Mouse (Mus musculus) hindbrain, embryonic 11.5 days (tissue): Measurements from ENCODE around the gene Zbtb16. TPM values are rescaled to one million over a fixed set of nuclear protein-coding genes. Genes with fewer than 3 reads are reported as not detected.

Experiments
- ATAC-seq: fragments of 200-750 bp; cut with Nextera tagmentation; 2 replicates; pipeline ENCODE4 v1.8.0; 2017; ENCODE audit warnings: mild to moderate bottlenecking, moderate TSS enrichment, moderate library complexity; ENCODE audit not compliant: low FRiP score
- DNase-seq: peaks from one replicate; pipeline ENCODE4 v3.0.0-alpha.2; 2015; ENCODE audit warnings: low spot score
- H3K27ac ChIP-seq: fragments of 300-500 bp; sonication (generic); 2 replicates; pipeline ENCODE4 v1.5.1; 2014; ENCODE audit warnings: mild to moderate bottlenecking, low read depth, low read length
- H3K27me3 ChIP-seq: fragments of 300-500 bp; sonication (generic); 2 replicates; pipeline ENCODE4 v1.6.1; 2014; ENCODE audit warnings: mild to moderate bottlenecking, low read length, moderate library complexity, mixed read lengths; ENCODE audit not compliant: control insufficient read depth, insufficient read depth
- H3K36me3 ChIP-seq: fragments of 300-500 bp; sonication (generic); 2 replicates; pipeline ENCODE4 v1.6.1; 2014; ENCODE audit warnings: mild to moderate bottlenecking, low read length, moderate library complexity, mixed read lengths; ENCODE audit not compliant: control insufficient read depth, insufficient read depth
- H3K4me1 ChIP-seq: fragments of 300-500 bp; sonication (generic); replicated peaks from 2 replicates; pipeline ENCODE4 v1.6.1; 2014; ENCODE audit warnings: low read length, mixed read lengths; ENCODE audit not compliant: control insufficient read depth, insufficient read depth
- H3K4me2 ChIP-seq: fragments of 300-500 bp; sonication (generic); replicated peaks from 2 replicates; pipeline ENCODE4 v1.6.1; 2014; ENCODE audit warnings: mild to moderate bottlenecking, low read depth, low read length
- H3K4me3 ChIP-seq: fragments of 300-500 bp; sonication (generic); 2 replicates; pipeline ENCODE4 v1.5.1; 2014; ENCODE audit warnings: low read depth, low read length
- H3K9ac ChIP-seq: fragments of 300-500 bp; sonication (generic); 2 replicates; pipeline ENCODE4 v1.6.1; 2014; ENCODE audit warnings: low read depth, low read length
- H3K9me3 ChIP-seq: fragments of 300-500 bp; sonication (generic); 2 replicates; pipeline ENCODE4 v1.6.1; 2016; ENCODE audit warnings: low read length; ENCODE audit not compliant: control insufficient read depth
- WGBS: fragments of 180-500 bp; shearing (Covaris S2); extraction: QIAGEN DNeasy Blood & Tissue Kit; methylation state at CpG from one replicate; pipeline ENCODE4 v1.1.7; 2014; 5-methylcytosine and 5-hydroxymethylcytosine counted together
- polyA plus RNA-seq: library from polyadenylated mRNA; unstranded; fragments of >200 nt; fragmentation: Nextera tagmentation; extraction: Ambion mirVana; gene quantifications from 2 replicates; pipeline ENCODE4 v1.2.1, GENCODE M21; 2014

The Zbtb16 gene
- polyA plus RNA-seq, 1 experiment from 2014 or later, result 10.6 TPM

DNA sequence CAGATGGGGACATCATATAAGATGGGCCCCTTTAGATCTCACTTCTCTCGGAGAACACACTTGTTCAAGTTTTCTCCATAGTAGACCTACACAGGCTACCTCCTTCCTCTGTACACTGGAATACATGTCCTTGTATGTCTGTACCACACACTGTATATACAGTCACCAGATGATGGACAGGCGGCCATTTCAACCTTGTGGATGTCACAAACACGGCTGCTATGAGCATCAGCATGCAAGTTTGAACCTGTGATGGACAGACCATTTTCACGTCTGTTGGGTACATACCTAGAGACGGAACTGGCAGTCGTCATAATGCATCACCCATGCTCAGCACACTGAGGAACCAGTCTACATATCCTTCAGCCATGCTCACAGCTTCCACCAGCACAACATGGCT is 81.6 kb downstream of the Zbtb16 start:
- 90% methylated on average over 6 of the region's 6 CpGs for WGBS

DNA sequence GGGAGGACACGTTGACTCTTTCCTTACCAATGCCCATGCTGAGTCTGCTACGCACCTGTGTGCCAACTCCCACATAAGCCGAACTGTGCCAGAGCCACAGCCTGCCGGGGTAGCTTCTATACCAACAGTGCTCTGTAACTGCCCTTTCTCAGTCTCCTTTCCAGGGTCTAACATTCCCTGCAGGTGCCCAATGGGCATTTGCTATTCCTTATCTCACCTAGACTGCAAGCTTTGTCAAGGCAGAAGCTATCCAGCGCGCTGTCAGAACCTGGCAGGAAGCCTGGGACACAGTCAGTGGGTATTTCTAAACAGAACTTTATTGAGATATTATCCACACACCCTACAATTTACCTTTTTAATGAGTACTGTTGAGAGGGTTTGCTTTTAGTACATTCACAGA is 82.1 kb downstream of the Zbtb16 start:
- ATAC-seq (no peak), DNase-seq (no peak)
- Histone ChIP-seq H3K9me3 (no peaks in the 10 kb centered on the region), H3K36me3 (no peaks in the 10 kb centered on the region), H3K27ac (no peak overlapping the region), H3K9ac (no peak overlapping the region), H3K4me1 (0 out of 2 replicates have a peak, but pooled peaks cover 2% of the 10 kb centered on the region), H3K27me3 (no peaks in the 10 kb centered on the region), H3K4me3 (no peak overlapping the region), H3K4me2 (no peak overlapping the region)
- WGBS, result over 99% methylated on average over 6 of the region's 6 CpGs

More for the DNA sequence above, 81.6 kb downstream of the Zbtb16 start:
- Histone ChIP-seq H3K4me1 (0 out of 2 replicates have a peak, but pooled peaks cover 2% of the 10 kb centered on the region), H3K27ac (no peak overlapping the region), H3K9me3 (no peaks in the 10 kb centered on the region), H3K27me3 (no peaks in the 10 kb centered on the region), H3K36me3 (no peaks in the 10 kb centered on the region), H3K9ac (no peak overlapping the region), H3K4me2 (no peak overlapping the region), H3K4me3 (no peak overlapping the region)
- ATAC-seq (no peak), DNase-seq (no peak)

DNA sequence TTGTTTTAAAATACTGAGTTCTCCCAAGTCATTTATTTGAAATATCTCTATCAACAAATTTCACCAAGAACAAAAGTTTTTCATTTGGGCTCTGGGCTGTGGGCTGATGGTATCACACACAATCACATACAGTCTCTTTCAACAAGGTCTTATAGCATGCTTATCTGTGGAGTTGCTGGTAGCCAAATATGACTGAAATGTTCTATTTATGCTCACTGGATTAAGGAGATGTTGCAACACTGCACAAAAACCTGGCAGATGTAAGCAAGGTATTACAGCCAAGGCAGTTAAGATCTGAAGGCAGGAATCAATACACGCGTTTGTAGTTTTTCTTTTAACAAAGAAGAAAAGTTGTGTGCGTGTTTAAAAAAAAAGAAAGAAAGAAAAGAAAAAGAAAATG is 84.1 kb downstream of the Zbtb16 start:
- ATAC-seq (no peak), DNase-seq (no peak)
- no peak overlapping the region for H3K4me3 ChIP-seq
- H3K4me1 ChIP-seq, result 0 out of 2 replicates have a peak, but pooled peaks cover 2% of the 10 kb centered on the region
- H3K36me3 ChIP-seq, result no peaks in the 10 kb centered on the region
- H3K4me2 ChIP-seq, result no peak overlapping the region
- no peaks in the 10 kb centered on the region for H3K9me3 ChIP-seq
- WGBS, result 91% methylated on average over 3 of the region's 3 CpGs
- H3K27ac ChIP-seq, result no peak overlapping the region
- no peaks in the 10 kb centered on the region for H3K27me3 ChIP-seq
- no peak overlapping the region for H3K9ac ChIP-seq

DNA sequence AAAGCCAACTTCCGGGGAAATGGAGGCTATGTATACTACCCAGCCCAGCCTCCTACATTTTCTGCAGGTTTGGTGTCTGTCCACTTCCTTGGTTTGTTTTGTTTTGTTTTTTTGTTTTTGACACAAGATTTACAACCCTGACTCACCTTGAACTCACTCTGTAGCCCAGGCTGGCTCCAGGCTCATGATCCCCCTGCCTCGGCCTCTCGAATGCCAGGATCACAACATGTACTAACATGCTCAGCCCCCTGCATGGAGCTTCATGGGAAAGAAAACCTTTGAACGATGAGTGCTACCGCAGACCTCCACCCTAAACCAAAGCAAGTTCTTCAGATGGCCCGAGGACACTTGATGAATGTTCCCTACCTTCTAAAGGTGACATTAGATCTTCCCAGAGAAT is 86.4 kb downstream of the Zbtb16 start:
- Histone ChIP-seq H3K36me3 (no peaks in the 10 kb centered on the region), H3K4me1 (no peaks in the 10 kb centered on the region), H3K9me3 (no peaks in the 10 kb centered on the region), H3K27ac (no peak overlapping the region), H3K27me3 (no peaks in the 10 kb centered on the region), H3K9ac (no peak overlapping the region), H3K4me2 (no peak overlapping the region), H3K4me3 (no peak overlapping the region)
- 90% methylated on average over 6 of the region's 6 CpGs for WGBS
- DNase-seq, result no peak
- no peak for ATAC-seq

DNA sequence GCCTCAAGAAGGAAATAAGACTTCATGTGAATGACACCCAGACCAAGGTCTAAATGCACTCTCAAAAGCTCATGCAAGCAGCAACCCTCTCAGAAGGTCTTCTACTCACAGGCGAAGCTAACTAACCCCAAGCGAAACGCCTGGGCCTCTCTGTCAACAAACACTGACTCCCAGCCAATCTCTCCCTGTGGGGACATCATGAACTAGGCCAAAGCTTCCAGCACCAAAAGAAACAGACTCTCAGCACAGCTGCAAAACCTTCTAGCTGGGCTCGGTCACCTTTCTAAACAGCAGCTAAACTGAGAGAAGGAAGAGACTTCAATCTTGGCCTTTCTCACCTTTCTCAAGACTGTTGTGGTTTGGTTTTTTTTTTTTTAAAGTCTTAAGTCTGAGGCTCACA is 86.9 kb downstream of the Zbtb16 start:
- H3K9me3 ChIP-seq, result no peaks in the 10 kb centered on the region
- H3K4me1 ChIP-seq, result no peaks in the 10 kb centered on the region
- WGBS, result 78% methylated on average over 4 of the region's 4 CpGs
- no peaks in the 10 kb centered on the region for H3K27me3 ChIP-seq
- no peak overlapping the region for H3K27ac ChIP-seq
- no peak overlapping the region for H3K9ac ChIP-seq
- ATAC-seq, result no peak
- H3K4me3 ChIP-seq, result no peak overlapping the region
- DNase-seq, result no peak
- no peaks in the 10 kb centered on the region for H3K36me3 ChIP-seq
- H3K4me2 ChIP-seq, result no peak overlapping the region

DNA sequence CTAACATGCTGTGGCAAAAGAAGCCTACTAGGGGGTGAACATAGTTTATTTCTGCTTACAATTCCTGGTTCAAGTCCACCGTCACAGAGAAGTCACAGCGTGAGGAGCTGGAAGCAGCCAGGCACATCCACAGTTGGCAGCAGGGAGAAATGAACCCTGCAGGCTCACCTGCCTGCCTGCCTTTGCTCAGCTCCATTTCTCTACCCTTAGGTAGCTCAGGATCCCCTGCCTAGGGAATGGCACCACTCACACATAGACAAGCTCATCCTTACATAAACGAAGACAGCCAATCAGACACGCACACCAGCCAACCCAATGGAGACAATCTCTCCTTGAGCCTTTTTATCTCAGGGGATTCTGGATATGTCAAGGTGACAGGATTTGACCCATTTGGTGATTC is 87.3 kb downstream of the Zbtb16 start:
- WGBS, result 97% methylated on average over 4 of the region's 4 CpGs
- DNase-seq (no peak), ATAC-seq (no peak)
- no peak overlapping the region for H3K4me3 ChIP-seq
- H3K27ac ChIP-seq, result no peak overlapping the region
- no peaks in the 10 kb centered on the region for H3K27me3 ChIP-seq
- no peak overlapping the region for H3K9ac ChIP-seq
- no peak overlapping the region for H3K4me2 ChIP-seq
- H3K36me3 ChIP-seq, result no peaks in the 10 kb centered on the region
- H3K4me1 ChIP-seq, result no peaks in the 10 kb centered on the region
- no peaks in the 10 kb centered on the region for H3K9me3 ChIP-seq

DNA sequence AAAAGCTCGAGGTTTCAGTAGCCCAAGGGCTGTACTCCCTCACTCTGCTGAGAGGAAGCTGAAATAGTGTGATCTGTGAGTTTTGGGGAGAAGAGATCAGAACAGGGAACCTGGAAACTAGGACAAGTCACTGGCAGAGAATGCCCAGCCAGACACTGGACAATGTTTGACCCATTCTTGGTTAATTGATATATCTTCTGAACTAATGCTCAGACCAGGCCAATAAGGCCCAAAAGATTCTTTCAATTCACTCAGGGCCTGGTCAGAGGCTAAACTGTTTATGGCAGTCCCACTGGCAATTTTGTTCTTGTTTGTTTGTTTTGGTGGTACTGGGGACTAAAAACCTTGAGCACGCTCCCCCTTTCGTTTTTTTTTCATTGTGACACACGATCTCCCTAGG is 87.8 kb downstream of the Zbtb16 start:
- H3K9ac ChIP-seq, result no peak overlapping the region
- no peak overlapping the region for H3K4me3 ChIP-seq
- DNase-seq (no peak), ATAC-seq (no peak)
- H3K4me1 ChIP-seq, result no peaks in the 10 kb centered on the region
- H3K27ac ChIP-seq, result no peak overlapping the region
- no peaks in the 10 kb centered on the region for H3K27me3 ChIP-seq
- no peaks in the 10 kb centered on the region for H3K36me3 ChIP-seq
- H3K4me2 ChIP-seq, result no peak overlapping the region
- H3K9me3 ChIP-seq, result no peaks in the 10 kb centered on the region
- 78% methylated on average over 4 of the region's 4 CpGs for WGBS

DNA sequence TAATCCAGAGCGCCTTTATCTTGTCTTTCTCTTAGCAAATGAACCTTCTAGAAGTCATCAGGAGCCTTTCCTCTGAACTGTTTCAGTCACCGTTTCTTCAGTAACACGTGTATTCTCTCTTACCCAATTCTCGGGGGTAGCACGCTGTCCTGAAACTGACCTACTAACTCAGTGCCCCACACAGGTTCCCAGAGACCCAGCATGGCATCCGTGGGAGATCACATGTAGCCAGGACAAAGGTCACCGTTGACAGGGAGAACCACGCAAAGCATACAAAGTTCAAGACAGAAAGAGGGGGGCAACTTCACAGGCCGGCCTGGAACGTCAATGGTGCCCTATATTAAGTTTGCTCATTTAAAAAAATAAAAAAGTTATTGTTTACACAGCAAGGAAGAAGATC is 89.5 kb downstream of the Zbtb16 start:
- ATAC-seq, result no peak
- WGBS, result 91% methylated on average over 10 of the region's 10 CpGs
- H3K27me3 ChIP-seq, result no peaks in the 10 kb centered on the region

DNA sequence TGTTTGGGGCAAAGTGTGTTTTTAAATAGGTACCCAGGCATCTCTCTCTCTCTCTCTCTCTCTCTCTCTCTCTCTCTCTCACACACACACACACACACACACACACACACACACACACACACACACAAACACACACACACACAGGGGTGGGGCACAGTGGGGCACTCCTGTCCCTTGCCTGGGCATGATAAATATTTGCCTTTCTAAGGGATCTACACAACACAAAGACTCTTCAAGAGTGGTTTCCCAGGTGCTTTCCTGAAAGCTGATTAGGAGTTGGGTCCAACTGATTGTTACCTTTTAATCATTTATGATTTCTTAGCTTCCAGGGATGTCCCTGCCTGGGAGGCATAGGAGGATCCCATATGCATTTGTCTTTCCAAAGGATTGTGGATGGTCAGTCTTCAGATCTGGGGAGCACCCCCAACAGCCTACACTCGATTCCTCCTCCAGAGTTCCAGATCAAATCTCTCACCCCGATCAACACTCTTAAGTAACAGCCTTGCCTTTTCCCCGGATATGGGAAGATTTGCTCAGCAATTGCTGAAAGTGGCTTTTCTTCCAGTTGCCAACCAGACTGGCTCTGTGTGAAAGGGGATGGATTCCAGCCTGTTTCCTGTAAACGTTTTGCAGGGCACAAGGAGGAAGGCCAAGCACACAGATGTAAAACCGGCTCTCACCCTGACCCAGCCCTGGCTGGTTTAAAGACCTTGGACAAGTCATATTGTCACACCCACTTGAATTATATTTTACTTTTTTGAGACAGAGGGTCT is 90.5 kb downstream of the Zbtb16 start:
- Histone ChIP-seq H3K27me3 (no peaks in the 10 kb centered on the region), H3K27ac (no peak overlapping the region), H3K9me3 (no peaks in the 10 kb centered on the region), H3K4me1 (no peaks in the 10 kb centered on the region), H3K4me2 (no peak overlapping the region), H3K36me3 (no peaks in the 10 kb centered on the region), H3K4me3 (no peak overlapping the region), H3K9ac (no peak overlapping the region)
- no peak for ATAC-seq
- no peak for DNase-seq
- 76% methylated on average over 5 of the region's 5 CpGs for WGBS

More for the DNA sequence above, 89.5 kb downstream of the Zbtb16 start:
- Histone ChIP-seq H3K27ac (no peak overlapping the region), H3K4me1 (no peaks in the 10 kb centered on the region), H3K9ac (no peak overlapping the region), H3K9me3 (no peaks in the 10 kb centered on the region), H3K4me2 (no peak overlapping the region), H3K36me3 (no peaks in the 10 kb centered on the region), H3K4me3 (no peak overlapping the region)
- DNase-seq, result no peak
